Mouse (Mus musculus) hindbrain, embryonic 13.5 days (tissue): ENCODE data around the gene Chchd5. TPM values are rescaled to one million over a fixed set of nuclear protein-coding genes. Genes with fewer than 3 reads are reported as not detected.

Experiments used
- ATAC-seq: fragments of 200-750 bp; cut with Nextera tagmentation; 2 replicates; pipeline ENCODE4 v1.8.0; 2017; ENCODE audit warnings: moderate TSS enrichment; ENCODE audit not compliant: low FRiP score
- H3K27ac ChIP-seq: fragments of 300-500 bp; sonication (generic); 2 replicates; pipeline ENCODE4 v1.5.1; 2015; ENCODE audit warnings: inconsistent platforms, mild to moderate bottlenecking, moderate library complexity
- H3K27me3 ChIP-seq: fragments of 300-500 bp; sonication (generic); 2 replicates; pipeline ENCODE4 v1.6.1; 2015; ENCODE audit warnings: mild to moderate bottlenecking, inconsistent platforms
- H3K36me3 ChIP-seq: fragments of 300-500 bp; sonication (generic); 2 replicates; pipeline ENCODE4 v1.6.1; 2015; ENCODE audit warnings: mild to moderate bottlenecking, inconsistent platforms
- H3K4me1 ChIP-seq: fragments of 300-500 bp; sonication (generic); replicated peaks from 2 replicates; pipeline ENCODE4 v1.6.1; 2015; ENCODE audit warnings: inconsistent platforms
- H3K4me2 ChIP-seq: fragments of 300-500 bp; sonication (generic); 2 replicates; pipeline ENCODE4 v1.6.1; 2015; ENCODE audit warnings: inconsistent platforms, mild to moderate bottlenecking, moderate library complexity
- H3K4me3 ChIP-seq: fragments of 300-500 bp; sonication (generic); 2 replicates; pipeline ENCODE4 v1.5.1; 2015; ENCODE audit warnings: mild to moderate bottlenecking, inconsistent platforms
- H3K9ac ChIP-seq: fragments of 300-500 bp; sonication (generic); 2 replicates; pipeline ENCODE4 v1.6.1; 2015; ENCODE audit warnings: mild to moderate bottlenecking, inconsistent platforms
- H3K9me3 ChIP-seq: fragments of 300-500 bp; sonication (generic); 2 replicates; pipeline ENCODE4 v1.6.1; 2016; ENCODE audit warnings: inconsistent platforms
- WGBS: fragments of 180-500 bp; shearing (Covaris S2); methylation state at CpG from one replicate; pipeline ENCODE4 v1.1.7; 2015; 5-methylcytosine and 5-hydroxymethylcytosine counted together
- polyA plus RNA-seq: library from polyadenylated mRNA; unstranded; fragments of >200 nt; fragmentation: Nextera tagmentation; extraction: Ambion mirVana; gene quantifications from 2 replicates; pipeline ENCODE4 v1.2.1, GENCODE M21; 2015

Chchd5 gene
- polyA plus RNA-seq: 24.4 and 24.5 TPM in 2 replicates

DNA sequence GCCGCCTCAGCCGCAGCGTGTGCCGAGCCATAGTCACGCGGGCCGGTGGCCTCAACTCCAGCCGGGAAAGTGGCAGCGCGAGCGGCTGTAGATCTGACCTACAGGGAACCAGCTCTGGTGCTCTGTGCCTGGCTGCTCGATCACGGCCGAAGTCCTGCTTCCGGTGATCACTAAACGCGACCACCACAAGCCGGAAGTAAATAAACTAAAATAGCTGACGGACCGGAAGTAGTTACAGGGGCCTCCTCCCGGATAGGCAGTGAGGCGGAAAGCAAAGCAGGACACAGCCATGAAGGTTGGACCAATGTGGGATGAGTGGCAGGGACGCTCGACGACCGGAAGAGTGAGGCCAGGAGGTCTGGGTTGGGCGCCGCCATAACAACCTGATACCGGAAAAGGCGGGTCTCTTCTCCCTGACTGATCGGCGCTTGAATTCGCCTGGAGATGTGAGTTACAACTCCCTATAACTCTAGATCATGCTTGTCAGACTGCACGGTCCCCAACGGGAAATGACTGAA, at the start of gene Chchd5:
TSS of gene Chchd5 (plus strand) at position 289 of the 518 bp plus-strand sequence.
- Histone ChIP-seq H3K27ac (peak within 1 kb of the TSS; percentile 91), H3K9me3 (peaks cover 9% of the 10 kb centered on the region), H3K4me3 (peak within 1 kb of the TSS; percentile 65), H3K36me3 (peaks cover 56% of the 10 kb centered on the region), H3K4me1 (peaks cover 19% of the 10 kb centered on the region), H3K4me2 (peak within 1 kb of the TSS; percentile 83), H3K9ac (peak within 1 kb of the TSS; percentile 90), H3K27me3 (no peaks in the 10 kb centered on the region)
- ATAC-seq: peak; percentile 100
- under 1% methylated on average over 35 of the region's 35 CpGs for WGBS

- Histone ChIP-seq H3K9ac (no peak overlapping the region), H3K36me3 (peaks cover 85% of the 10 kb centered on the region), H3K27ac (no peak overlapping the region), H3K9me3 (no peaks in the 10 kb centered on the region), H3K4me3 (no peak overlapping the region), H3K27me3 (no peaks in the 10 kb centered on the region), H3K4me1 (no peaks in the 10 kb centered on the region), H3K4me2 (no peak overlapping the region)
- ATAC-seq: no peak
- 73% methylated on average over 13 of the region's 13 CpGs for WGBS
These were observed 48.4 kb upstream of the Chchd5 start for GRCm38 (mm10) chr2:129081097-129081496.

DNA sequence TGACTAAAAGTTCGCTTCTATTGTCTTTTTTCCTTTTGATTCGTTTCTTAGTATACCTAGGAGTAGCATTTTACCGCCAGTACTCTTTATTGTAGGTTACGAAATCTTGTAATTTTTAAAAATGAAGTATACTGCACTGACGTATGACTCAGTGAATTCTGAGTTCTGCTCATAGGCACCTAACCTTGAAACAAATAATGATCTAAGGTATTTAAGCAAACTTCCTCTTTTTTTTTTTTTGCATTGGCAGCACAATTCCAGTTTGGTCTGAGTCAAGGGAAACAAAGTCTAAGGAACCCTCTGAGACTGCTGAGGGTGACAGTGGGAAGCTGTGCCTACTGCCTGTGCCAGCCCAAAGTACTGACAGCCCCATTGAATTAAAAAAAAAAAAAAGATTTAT, 46.0 kb upstream of the Chchd5 start:
- Histone ChIP-seq H3K36me3 (peaks cover 82% of the 10 kb centered on the region), H3K27me3 (no peaks in the 10 kb centered on the region), H3K4me1 (no peaks in the 10 kb centered on the region), H3K4me3 (no peak overlapping the region), H3K9me3 (no peaks in the 10 kb centered on the region), H3K27ac (no peak overlapping the region), H3K4me2 (no peak overlapping the region), H3K9ac (no peak overlapping the region)
- no peak for ATAC-seq
- 95% methylated on average over 5 of the region's 5 CpGs for WGBS

DNA sequence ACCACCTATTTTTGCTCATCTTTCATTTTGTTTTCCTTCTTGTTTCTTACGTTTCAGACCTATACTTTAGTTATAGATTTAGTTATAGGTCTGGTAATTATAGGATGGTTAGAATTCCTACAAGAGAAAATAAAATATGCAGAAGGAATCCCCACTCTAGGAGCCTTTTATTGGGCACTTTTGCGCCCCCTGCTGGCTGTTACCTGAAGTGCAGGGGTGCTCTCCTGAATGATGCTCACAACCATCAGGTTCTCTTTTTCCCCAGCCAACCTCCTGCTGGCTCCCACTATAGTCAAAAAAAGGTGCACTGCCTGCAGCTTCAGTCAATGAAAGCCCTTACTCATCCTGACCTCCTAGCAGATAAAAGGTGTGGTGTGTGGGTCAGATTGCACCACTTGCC, 44.5 kb upstream of the Chchd5 start:
- no peak for ATAC-seq
- Histone ChIP-seq H3K4me3 (no peak overlapping the region), H3K36me3 (peaks cover 82% of the 10 kb centered on the region), H3K9ac (no peak overlapping the region), H3K27me3 (no peaks in the 10 kb centered on the region), H3K27ac (no peak overlapping the region), H3K4me1 (no peaks in the 10 kb centered on the region), H3K9me3 (no peaks in the 10 kb centered on the region), H3K4me2 (no peak overlapping the region)
- WGBS: 50% methylated on average over 2 of the region's 2 CpGs

GRCm38 (mm10) chr2:129087520-129087919, 42.0 kb upstream of the Chchd5 start:
- no peak overlapping the region for H3K4me3 ChIP-seq
- H3K9ac ChIP-seq: no peak overlapping the region
- ATAC-seq: no peak
- H3K27ac ChIP-seq: no peak overlapping the region
- H3K9me3 ChIP-seq: no peaks in the 10 kb centered on the region
- WGBS: 94% methylated on average over 1 of the region's 1 CpGs
- no peak overlapping the region for H3K4me2 ChIP-seq
- H3K4me1 ChIP-seq: no peaks in the 10 kb centered on the region
- no peaks in the 10 kb centered on the region for H3K27me3 ChIP-seq
- peaks cover 80% of the 10 kb centered on the region for H3K36me3 ChIP-seq

- ATAC-seq: no peak
These were observed 39.1 kb upstream of the Chchd5 start for GRCm38 (mm10) chr2:129090370-129090769.

DNA sequence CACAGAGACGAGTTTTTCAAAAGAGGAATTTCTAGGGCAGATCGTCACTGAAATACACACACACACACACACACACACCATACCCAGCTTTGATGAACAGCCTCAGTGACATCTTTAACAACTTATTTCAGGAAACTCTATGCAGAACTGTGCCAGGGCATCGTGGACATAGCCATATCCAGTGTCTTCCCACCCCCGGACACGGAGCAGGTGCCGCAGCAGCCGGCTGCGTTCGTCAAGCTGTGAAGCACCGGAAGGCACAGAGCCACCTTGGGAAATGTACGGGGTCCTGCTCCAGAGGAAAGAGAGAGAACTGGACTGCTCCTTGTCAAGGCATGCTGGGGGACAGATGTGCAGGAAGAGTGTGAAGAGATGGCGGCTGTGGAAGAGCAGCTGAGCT, 36.7 kb upstream of the Chchd5 start:
- no peak for ATAC-seq
- Histone ChIP-seq H3K27me3 (no peaks in the 10 kb centered on the region), H3K4me2 (no peak overlapping the region), H3K4me3 (no peak overlapping the region), H3K9ac (no peak overlapping the region), H3K9me3 (no peaks in the 10 kb centered on the region), H3K4me1 (no peaks in the 10 kb centered on the region), H3K36me3 (peaks cover 68% of the 10 kb centered on the region), H3K27ac (no peak overlapping the region)
- 97% methylated on average over 12 of the region's 12 CpGs for WGBS

More at GRCm38 (mm10) chr2:129090370-129090769, 39.1 kb upstream of the Chchd5 start:
- Histone ChIP-seq H3K4me2 (no peak overlapping the region), H3K27me3 (no peaks in the 10 kb centered on the region), H3K9ac (no peak overlapping the region), H3K9me3 (no peaks in the 10 kb centered on the region), H3K4me3 (no peak overlapping the region), H3K27ac (no peak overlapping the region), H3K4me1 (no peaks in the 10 kb centered on the region), H3K36me3 (peaks cover 91% of the 10 kb centered on the region)
- WGBS: 43% methylated on average over 4 of the region's 4 CpGs

GRCm38 (mm10) chr2:129093926-129094724, 35.4 kb upstream of the Chchd5 start:
- Histone ChIP-seq H3K4me2 (no peak overlapping the region), H3K4me1 (no peaks in the 10 kb centered on the region), H3K27me3 (no peaks in the 10 kb centered on the region), H3K27ac (no peak overlapping the region), H3K9me3 (no peaks in the 10 kb centered on the region), H3K9ac (no peak overlapping the region), H3K36me3 (peaks cover 57% of the 10 kb centered on the region), H3K4me3 (no peak overlapping the region)
- 90% methylated on average over 18 of the region's 18 CpGs for WGBS
- ATAC-seq: no peak

- H3K4me2 ChIP-seq: peak within 1 kb of the TSS; percentile 78
- peak; percentile 99 for ATAC-seq
- H3K36me3 ChIP-seq: peaks cover 30% of the 10 kb centered on the region
- peaks cover 12% of the 10 kb centered on the region for H3K4me1 ChIP-seq
- H3K27me3 ChIP-seq: no peaks in the 10 kb centered on the region
- peak within 1 kb of the TSS; percentile 79 for H3K9ac ChIP-seq
- H3K9me3 ChIP-seq: no peaks in the 10 kb centered on the region
- H3K27ac ChIP-seq: no peak within 1 kb of the TSS
- under 1% methylated on average over 35 of the region's 35 CpGs for whole genome bisulfite sequencing
- H3K4me3 ChIP-seq: peak within 1 kb of the TSS; percentile 73
These were observed 28.7 kb upstream of the Chchd5 start, which contains the start of gene Polr1b for GRCm38 (mm10) chr2:129100784-129101310. TSS of gene Polr1b (plus strand) at chr2:129100995.

- H3K27ac ChIP-seq: no peak overlapping the region
- H3K4me2 ChIP-seq: no peak overlapping the region
- no peaks in the 10 kb centered on the region for H3K27me3 ChIP-seq
- no peaks in the 10 kb centered on the region for H3K9me3 ChIP-seq
- ATAC-seq: no peak
- H3K9ac ChIP-seq: no peak overlapping the region
- H3K36me3 ChIP-seq: peaks cover 78% of the 10 kb centered on the region
- WGBS: 94% methylated on average over 5 of the region's 5 CpGs
- H3K4me1 ChIP-seq: no peaks in the 10 kb centered on the region
- no peak overlapping the region for H3K4me3 ChIP-seq
These were observed 16.6 kb upstream of the Chchd5 start for GRCm38 (mm10) chr2:129112924-129113323.

DNA sequence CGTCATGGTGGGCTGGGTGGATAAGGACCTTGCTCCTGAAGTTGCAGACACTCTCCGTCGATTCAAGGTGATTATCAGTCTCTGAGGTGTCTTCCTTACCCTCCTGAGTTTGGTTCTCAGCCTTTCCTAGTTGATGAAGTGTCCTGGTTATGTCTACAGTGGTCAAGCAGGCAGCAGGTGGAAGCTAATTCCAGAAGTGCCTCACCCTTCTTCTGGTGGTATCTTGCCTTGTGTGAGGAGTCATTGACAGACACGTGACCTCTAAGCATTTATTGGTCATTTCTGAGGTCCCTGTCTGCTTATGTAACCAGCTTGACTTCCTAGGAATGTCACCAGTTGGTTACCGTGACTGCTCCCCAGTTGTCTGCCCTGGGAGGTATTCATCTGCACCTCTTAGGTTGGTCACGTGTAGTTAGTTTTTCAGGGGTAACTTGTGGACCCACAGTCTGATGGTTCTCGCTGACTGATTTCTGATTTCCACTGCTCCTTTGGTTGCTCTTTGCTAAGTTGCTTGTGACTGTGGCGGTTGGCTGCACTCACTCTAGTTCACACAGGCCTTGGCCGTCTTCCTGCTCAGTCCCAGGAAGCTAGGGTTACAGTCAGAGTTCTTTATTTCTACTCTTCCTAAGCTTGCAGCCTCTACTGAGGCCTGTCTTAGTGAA, 13.7 kb upstream of the Chchd5 start:
- Histone ChIP-seq H3K27ac (no peak overlapping the region), H3K36me3 (peaks cover 89% of the 10 kb centered on the region), H3K27me3 (no peaks in the 10 kb centered on the region), H3K4me3 (no peak overlapping the region), H3K4me1 (no peaks in the 10 kb centered on the region), H3K4me2 (no peak overlapping the region), H3K9ac (no peak overlapping the region), H3K9me3 (no peaks in the 10 kb centered on the region)
- WGBS: 93% methylated on average over 9 of the region's 9 CpGs
- ATAC-seq: no peak

- H3K9ac ChIP-seq: no peak overlapping the region
- no peak overlapping the region for H3K4me3 ChIP-seq
- 94% methylated on average over 1 of the region's 1 CpGs for WGBS
- H3K9me3 ChIP-seq: no peaks in the 10 kb centered on the region
- H3K36me3 ChIP-seq: peaks cover 92% of the 10 kb centered on the region
- H3K27me3 ChIP-seq: no peaks in the 10 kb centered on the region
- no peak overlapping the region for H3K27ac ChIP-seq
- ATAC-seq: no peak
- H3K4me1 ChIP-seq: no peaks in the 10 kb centered on the region
- H3K4me2 ChIP-seq: no peak overlapping the region
These were observed 13.1 kb upstream of the Chchd5 start for GRCm38 (mm10) chr2:129116368-129116739.
